Mouse (Mus musculus) testis, adult 2 months (tissue): Measurements from ENCODE around the gene Krtap10-4. TPM values are rescaled to one million over a fixed set of nuclear protein-coding genes. Genes with fewer than 3 reads are reported as not detected.

Experiments
- H3K27ac ChIP-seq: fragments of 200-500 bp; 2 replicates; pipeline ENCODE4 v1.5.1; 2012; ENCODE audit warnings: low read depth, low read length; ENCODE audit not compliant: control insufficient read depth, insufficient read depth
- H3K27me3 ChIP-seq: fragments of 200-500 bp; 2 replicates; pipeline ENCODE4 v1.6.1; 2012; ENCODE audit warnings: mild to moderate bottlenecking, low read length, moderate library complexity; ENCODE audit not compliant: control insufficient read depth, insufficient read depth
- H3K36me3 ChIP-seq: fragments of 200-500 bp; 2 replicates; pipeline ENCODE4 v1.6.1; 2012; ENCODE audit warnings: mild to moderate bottlenecking, low read length; ENCODE audit not compliant: control insufficient read depth, insufficient read depth
- H3K4me1 ChIP-seq: fragments of 200-500 bp; 2 replicates; pipeline ENCODE4 v1.6.1; 2012; ENCODE audit warnings: low read length; ENCODE audit not compliant: control insufficient read depth, insufficient read depth
- H3K4me3 ChIP-seq: fragments of 200-500 bp; 2 replicates; pipeline ENCODE4 v1.5.1; 2012; ENCODE audit warnings: low read depth, mild to moderate bottlenecking, low read length, moderate library complexity, mixed read lengths; ENCODE audit not compliant: control insufficient read depth
- CTCF ChIP-seq: fragments of 200-500 bp; IDR thresholded peaks from 2 replicates; pipeline ENCODE4 v1.5.1; 2012; ENCODE audit warnings: low read depth, mild to moderate bottlenecking, inconsistent platforms, low read length, moderate library complexity; ENCODE audit not compliant: control insufficient read depth, insufficient read depth, insufficient replicate concordance
- POLR2A ChIP-seq: fragments of 200-500 bp; IDR thresholded peaks from 2 replicates; pipeline ENCODE4 v1.6.1; 2012; ENCODE audit warnings: low read depth, mild to moderate bottlenecking, inconsistent platforms, low read length, moderate library complexity; ENCODE audit not compliant: control insufficient read depth
- polyA plus RNA-seq: library from polyadenylated mRNA; depleted of rRNA; stranded (reverse); fragments of >200 nt; gene quantifications from 2 replicates; pipeline ENCODE4 v1.2.3, GENCODE M21; 2012; rRNA removed

Gene Krtap10-4
- 1.2 and 1.4 TPM in 2 replicates for polyA plus RNA-seq

- TF ChIP-seq CTCF (no peak), POLR2A (no peak)
- no peaks in the 10 kb centered on the region for H3K36me3 ChIP-seq
- no peaks in the 10 kb centered on the region for H3K4me1 ChIP-seq
- H3K4me3 ChIP-seq = no peak within 1 kb of the TSS
- no peaks in the 10 kb centered on the region for H3K27me3 ChIP-seq
- no peak within 1 kb of the TSS for H3K27ac ChIP-seq
These were observed at the start of gene Krtap10-4 for GRCm38 (mm10) chr10:77826951-77827350. Krtap10-4 (minus strand) TSS chr10:77827095.

- TF ChIP-seq CTCF (no peak), POLR2A (no peak)
- no peaks in the 10 kb centered on the region for H3K36me3 ChIP-seq
These were observed 42.8 kb upstream of the Krtap10-4 start for GRCm38 (mm10) chr10:77869651-77870050.

GRCm38 (mm10) chr10:77867546-77867945, 40.7 kb upstream of the Krtap10-4 start:
- H3K27me3 ChIP-seq = no peaks in the 10 kb centered on the region
- TF ChIP-seq POLR2A = no peak
- TF ChIP-seq CTCF = no peak
- H3K36me3 ChIP-seq = no peaks in the 10 kb centered on the region
- no peaks in the 10 kb centered on the region for H3K4me1 ChIP-seq
- no peak overlapping the region for H3K4me3 ChIP-seq
- no peak overlapping the region for H3K27ac ChIP-seq

More at GRCm38 (mm10) chr10:77869651-77870050, 42.8 kb upstream of the Krtap10-4 start:
- Histone ChIP-seq H3K4me3 (no peak overlapping the region), H3K4me1 (no peaks in the 10 kb centered on the region), H3K27me3 (no peaks in the 10 kb centered on the region), H3K27ac (no peak overlapping the region)

GRCm38 (mm10) chr10:77864762-77865143, 37.9 kb upstream of the Krtap10-4 start:
- Histone ChIP-seq H3K36me3 (no peaks in the 10 kb centered on the region), H3K27me3 (no peaks in the 10 kb centered on the region), H3K4me1 (no peaks in the 10 kb centered on the region), H3K27ac (no peak overlapping the region), H3K4me3 (peak overlapping the region; percentile 3; the same call in 1 of the 2 replicates)
- no peak for TF ChIP-seq POLR2A
- no peak for TF ChIP-seq CTCF

GRCm38 (mm10) chr10:77864067-77864761, 37.3 kb upstream of the Krtap10-4 start:
- no peak for TF ChIP-seq POLR2A
- Histone ChIP-seq H3K4me1 (no peaks in the 10 kb centered on the region), H3K4me3 (peak overlapping the region; percentile 3; the same call in 1 of the 2 replicates), H3K27me3 (no peaks in the 10 kb centered on the region), H3K27ac (no peak overlapping the region), H3K36me3 (no peaks in the 10 kb centered on the region)

GRCm38 (mm10) chr10:77861675-77862074, 34.8 kb upstream of the Krtap10-4 start, which contains the start of gene Gm3285:
Gm3285 (plus strand) TSS chr10:77861975.
- Histone ChIP-seq H3K27ac (no peak within 1 kb of the TSS), H3K27me3 (no peaks in the 10 kb centered on the region), H3K36me3 (no peaks in the 10 kb centered on the region), H3K4me3 (no peak within 1 kb of the TSS), H3K4me1 (no peaks in the 10 kb centered on the region)
- TF ChIP-seq POLR2A = no peak
- TF ChIP-seq CTCF = no peak

- no peaks in the 10 kb centered on the region for H3K36me3 ChIP-seq
- no peak for TF ChIP-seq CTCF
- no peak for TF ChIP-seq POLR2A
- H3K4me1 ChIP-seq = no peaks in the 10 kb centered on the region
- H3K4me3 ChIP-seq = no peak within 1 kb of the TSS
- H3K27me3 ChIP-seq = no peaks in the 10 kb centered on the region
- H3K27ac ChIP-seq = no peak within 1 kb of the TSS
These were observed 25.7 kb upstream of the Krtap10-4 start, which contains the start of gene Gm10318 for GRCm38 (mm10) chr10:77852559-77852958. Gm10318 (plus strand) TSS chr10:77852859.

GRCm38 (mm10) chr10:77847538-77847937, 20.6 kb upstream of the Krtap10-4 start:
- H3K36me3 ChIP-seq = no peaks in the 10 kb centered on the region
- H3K4me3 ChIP-seq = no peak overlapping the region
- H3K27me3 ChIP-seq = no peaks in the 10 kb centered on the region
- H3K4me1 ChIP-seq = no peaks in the 10 kb centered on the region
- H3K27ac ChIP-seq = no peak overlapping the region
- TF ChIP-seq CTCF (no peak), POLR2A (no peak)
